Mouse (Mus musculus) liver, embryonic 12.5 days (tissue): ENCODE measurements around the gene Wdr45. TPM values are rescaled to one million over a fixed set of nuclear protein-coding genes. Genes with fewer than 3 reads are reported as not detected.

Source experiments
- ATAC-seq: fragments of 200-750 bp; cut with Nextera tagmentation; 2 replicates; pipeline ENCODE4 v1.8.0; 2017; ENCODE audit warnings: moderate number of reproducible peaks, mild to moderate bottlenecking, moderate library complexity
- H3K27ac ChIP-seq: fragments of 300-500 bp; sonication (generic); 2 replicates; pipeline ENCODE4 v1.5.1; 2016; ENCODE audit warnings: mild to moderate bottlenecking
- H3K27me3 ChIP-seq: fragments of 300-500 bp; sonication (generic); replicated peaks from 2 replicates; pipeline ENCODE4 v1.6.1; 2016; ENCODE audit warnings: mild to moderate bottlenecking, moderate library complexity
- H3K36me3 ChIP-seq: fragments of 300-500 bp; sonication (generic); 2 replicates; pipeline ENCODE4 v1.6.1; 2016; ENCODE audit warnings: mild to moderate bottlenecking, moderate library complexity
- H3K4me1 ChIP-seq: fragments of 300-500 bp; sonication (generic); 2 replicates; pipeline ENCODE4 v1.6.1; 2016
- H3K4me2 ChIP-seq: fragments of 300-500 bp; sonication (generic); 2 replicates; pipeline ENCODE4 v1.6.1; 2016; ENCODE audit warnings: mild to moderate bottlenecking, moderate library complexity
- H3K4me3 ChIP-seq: fragments of 300-500 bp; sonication (generic); 2 replicates; pipeline ENCODE4 v1.5.1; 2016; ENCODE audit warnings: mild to moderate bottlenecking, moderate library complexity
- H3K9ac ChIP-seq: fragments of 300-500 bp; sonication (generic); 2 replicates; pipeline ENCODE4 v1.6.1; 2016; ENCODE audit warnings: mild to moderate bottlenecking, moderate library complexity
- H3K9me3 ChIP-seq: fragments of 300-500 bp; sonication (generic); replicated peaks from 2 replicates; pipeline ENCODE4 v1.6.1; 2016; ENCODE audit warnings: mild to moderate bottlenecking, moderate library complexity
- WGBS: fragments of 180-500 bp; shearing (Covaris S2); methylation state at CpG from one replicate; pipeline ENCODE4 v1.1.7; 2016; ENCODE audit not compliant: insufficient replicate concordance; 5-methylcytosine and 5-hydroxymethylcytosine counted together
- polyA plus RNA-seq: library from polyadenylated mRNA; unstranded; fragments of >200 nt; fragmentation: Nextera tagmentation; extraction: Ambion mirVana; gene quantifications from 2 replicates; pipeline ENCODE4 v1.2.1, GENCODE M21; 2016

Gene Wdr45
- polyA plus RNA-seq, 1 experiment from 2014 or later: 15.6 TPM

GRCm38 (mm10) chrX:7772766-7773165, 58.6 kb downstream of the Wdr45 start:
- Histone ChIP-seq H3K4me3 (no peak overlapping the region), H3K9me3 (no peaks in the 10 kb centered on the region), H3K27ac (no peak overlapping the region), H3K9ac (no peak overlapping the region), H3K27me3 (no peaks in the 10 kb centered on the region), H3K4me2 (no peak overlapping the region), H3K4me1 (peaks cover 36% of the 10 kb centered on the region), H3K36me3 (peaks cover 55% of the 10 kb centered on the region)
- 48% methylated on average over 2 of the region's 2 CpGs for WGBS
- no peak for ATAC-seq

- no peak overlapping the region for H3K9ac ChIP-seq
- H3K4me1 ChIP-seq: peaks cover 43% of the 10 kb centered on the region
- WGBS: 73% methylated on average over 9 of the region's 9 CpGs
- no peak for ATAC-seq
- no peaks in the 10 kb centered on the region for H3K9me3 ChIP-seq
- H3K27ac ChIP-seq: peak overlapping the region; percentile 10; the same call in 1 of the 2 replicates
- no peak overlapping the region for H3K4me3 ChIP-seq
- peaks cover 35% of the 10 kb centered on the region for H3K36me3 ChIP-seq
- no peaks in the 10 kb centered on the region for H3K27me3 ChIP-seq
- no peak overlapping the region for H3K4me2 ChIP-seq
These were observed 61.5 kb downstream of the Wdr45 start for GRCm38 (mm10) chrX:7775501-7776205.

- WGBS: 42% methylated on average over 8 of the region's 8 CpGs
- H3K9ac ChIP-seq: no peak overlapping the region
- peaks cover 28% of the 10 kb centered on the region for H3K36me3 ChIP-seq
- no peaks in the 10 kb centered on the region for H3K9me3 ChIP-seq
- no peak overlapping the region for H3K4me3 ChIP-seq
- peak; percentile 62 for ATAC-seq
- peaks cover 43% of the 10 kb centered on the region for H3K4me1 ChIP-seq
- no peaks in the 10 kb centered on the region for H3K27me3 ChIP-seq
- no peak overlapping the region for H3K4me2 ChIP-seq
- peak overlapping the region; percentile 75 for H3K27ac ChIP-seq
These were observed 62.4 kb downstream of the Wdr45 start for GRCm38 (mm10) chrX:7776329-7777082.

Other genes starting within 250 kb of the Wdr45 start
- gene Foxp3, start 140.7 kb upstream of the Wdr45 start, polyA plus RNA-seq: 0.14 TPM in 1 of 2 replicates, not detected in the other
- gene Ppp1r3f, start 140.1 kb upstream of the Wdr45 start, polyA plus RNA-seq: 0.93 and 1.0 TPM in 2 replicates
- 26.1 and 26.2 TPM in 2 replicates for gene Ccdc22, start 108.8 kb upstream of the Wdr45 start, polyA plus RNA-seq
- gene Cacna1f, start 107.2 kb upstream of the Wdr45 start, polyA plus RNA-seq: 0.04 TPM in 2 replicates
- gene Syp, start 75.9 kb upstream of the Wdr45 start, polyA plus RNA-seq: 0.41 and 0.76 TPM in 2 replicates
- 1.3 and 1.4 TPM in 2 replicates for gene Prickle3, start 57.1 kb upstream of the Wdr45 start, polyA plus RNA-seq
- 36.2 and 37.6 TPM in 2 replicates for gene Plp2, start 42.9 kb upstream of the Wdr45 start, polyA plus RNA-seq
- gene Magix, start 33.1 kb upstream of the Wdr45 start, polyA plus RNA-seq: 0.04 TPM in 1 of 2 replicates, not detected in the other
- gene Gpkow, start 17.2 kb upstream of the Wdr45 start, polyA plus RNA-seq: 18.9 and 20.8 TPM in 2 replicates
- gene Gm45208, start 7.9 kb downstream of the Wdr45 start, polyA plus RNA-seq: not detected in 2 replicates
- 13.0 and 13.4 TPM in 2 replicates for gene Praf2, start 14.1 kb downstream of the Wdr45 start, polyA plus RNA-seq
- 2.6 and 3.2 TPM in 2 replicates for gene Ccdc120, start 36.6 kb downstream of the Wdr45 start, polyA plus RNA-seq
- 14.1 and 15.1 TPM in 2 replicates for gene Tfe3, start 48.2 kb downstream of the Wdr45 start, polyA plus RNA-seq
- gene Gripap1, start 75.4 kb downstream of the Wdr45 start, polyA plus RNA-seq: 36.8 and 39.1 TPM in 2 replicates
- gene Kcnd1, start 108.0 kb downstream of the Wdr45 start, polyA plus RNA-seq: 0.37 and 0.38 TPM in 2 replicates
- gene Otud5, start 127.0 kb downstream of the Wdr45 start, polyA plus RNA-seq: 57.3 and 60.1 TPM in 2 replicates
- 5.0 and 5.2 TPM in 2 replicates for gene Pim2, start 163.9 kb downstream of the Wdr45 start, polyA plus RNA-seq
- gene Slc35a2, start 169.7 kb downstream of the Wdr45 start, polyA plus RNA-seq: 19.7 and 23.1 TPM in 2 replicates
- 65.0 and 65.2 TPM in 2 replicates for gene Pqbp1, start 184.9 kb downstream of the Wdr45 start, polyA plus RNA-seq
- gene Timm17b, start 185.0 kb downstream of the Wdr45 start, polyA plus RNA-seq: 98.3 and 98.9 TPM in 2 replicates
- not detected in 2 replicates for gene Gm10491, start 193.5 kb downstream of the Wdr45 start, polyA plus RNA-seq
- gene Gm10490, start 195.2 kb downstream of the Wdr45 start, polyA plus RNA-seq: not detected in 2 replicates
- gene Pcsk1n, start 205.5 kb downstream of the Wdr45 start, polyA plus RNA-seq: 0.26 and 0.33 TPM in 2 replicates
- 0.17 TPM in 1 of 2 replicates, not detected in the other for gene Eras, start 214.3 kb downstream of the Wdr45 start, polyA plus RNA-seq
- gene Hdac6, start 233.6 kb downstream of the Wdr45 start, polyA plus RNA-seq: 15.4 and 15.8 TPM in 2 replicates